Mouse (Mus musculus) heart, embryonic 16.5 days (tissue): Measurements from ENCODE around the gene Tmem176a. TPM values are rescaled to one million over a fixed set of nuclear protein-coding genes. Genes with fewer than 3 reads are reported as not detected.
A peak's percentile ranks its signal among the peaks of the same experiment; 100 is the strongest.
"Not testable (repeated sequence)": the region's sequence is repeated elsewhere in the genome, so short reads cannot be mapped to it uniquely, and the experiment has no call there.

ENCODE experiments used
- ATAC-seq: fragments of 200-750 bp; cut with Nextera tagmentation; replicated peaks from 2 replicates; pipeline ENCODE4 v1.8.0; 2017; ENCODE audit warnings: moderate number of reproducible peaks; ENCODE audit not compliant: insufficient read depth, low FRiP score; ENCODE audit errors: extremely low read depth
- H3K27ac ChIP-seq: fragments of 300-500 bp; sonication (generic); 2 replicates; pipeline ENCODE4 v1.5.1; 2014; ENCODE audit warnings: mild to moderate bottlenecking, low read length, control low read depth, moderate library complexity
- H3K27me3 ChIP-seq: fragments of 300-500 bp; sonication (generic); 2 replicates; pipeline ENCODE4 v1.6.1; 2014; ENCODE audit warnings: low read length, mixed read lengths; ENCODE audit not compliant: control insufficient read depth, insufficient read depth
- H3K36me3 ChIP-seq: fragments of 300-500 bp; sonication (generic); 2 replicates; pipeline ENCODE4 v1.6.1; 2014; ENCODE audit not compliant: control insufficient read depth, insufficient read depth
- H3K4me1 ChIP-seq: fragments of 300-500 bp; sonication (generic); 2 replicates; pipeline ENCODE4 v1.6.1; 2014; ENCODE audit warnings: low read length, mixed read lengths; ENCODE audit not compliant: control insufficient read depth, insufficient read depth
- H3K4me2 ChIP-seq: fragments of 300-500 bp; sonication (generic); 2 replicates; pipeline ENCODE4 v1.6.1; 2014; ENCODE audit warnings: low read depth, mild to moderate bottlenecking, control low read depth, low read length
- H3K4me3 ChIP-seq: fragments of 300-500 bp; sonication (generic); 2 replicates; pipeline ENCODE4 v1.5.1; 2014; ENCODE audit warnings: mild to moderate bottlenecking, control low read depth, low read length
- H3K9ac ChIP-seq: fragments of 300-500 bp; sonication (generic); 2 replicates; pipeline ENCODE4 v1.6.1; 2014; ENCODE audit warnings: low read length, control low read depth
- H3K9me3 ChIP-seq: fragments of 300-500 bp; sonication (generic); replicated peaks from 2 replicates; pipeline ENCODE4 v1.6.1; 2016; ENCODE audit warnings: low read length; ENCODE audit not compliant: control insufficient read depth
- WGBS: fragments of 180-500 bp; shearing (Covaris S2); extraction: QIAGEN DNeasy Blood & Tissue Kit; methylation state at CpG from one replicate; pipeline ENCODE4 v1.1.7; 2014; 5-methylcytosine and 5-hydroxymethylcytosine counted together
- polyA plus RNA-seq: library from polyadenylated mRNA; unstranded; fragments of >200 nt; fragmentation: Nextera tagmentation; extraction: Ambion mirVana; gene quantifications from 2 replicates; pipeline ENCODE4 v1.2.1, GENCODE M21; 2015

Gene Tmem176a
- polyA plus RNA-seq, 1 experiment from 2014 or later, result 78.4 TPM

DNA sequence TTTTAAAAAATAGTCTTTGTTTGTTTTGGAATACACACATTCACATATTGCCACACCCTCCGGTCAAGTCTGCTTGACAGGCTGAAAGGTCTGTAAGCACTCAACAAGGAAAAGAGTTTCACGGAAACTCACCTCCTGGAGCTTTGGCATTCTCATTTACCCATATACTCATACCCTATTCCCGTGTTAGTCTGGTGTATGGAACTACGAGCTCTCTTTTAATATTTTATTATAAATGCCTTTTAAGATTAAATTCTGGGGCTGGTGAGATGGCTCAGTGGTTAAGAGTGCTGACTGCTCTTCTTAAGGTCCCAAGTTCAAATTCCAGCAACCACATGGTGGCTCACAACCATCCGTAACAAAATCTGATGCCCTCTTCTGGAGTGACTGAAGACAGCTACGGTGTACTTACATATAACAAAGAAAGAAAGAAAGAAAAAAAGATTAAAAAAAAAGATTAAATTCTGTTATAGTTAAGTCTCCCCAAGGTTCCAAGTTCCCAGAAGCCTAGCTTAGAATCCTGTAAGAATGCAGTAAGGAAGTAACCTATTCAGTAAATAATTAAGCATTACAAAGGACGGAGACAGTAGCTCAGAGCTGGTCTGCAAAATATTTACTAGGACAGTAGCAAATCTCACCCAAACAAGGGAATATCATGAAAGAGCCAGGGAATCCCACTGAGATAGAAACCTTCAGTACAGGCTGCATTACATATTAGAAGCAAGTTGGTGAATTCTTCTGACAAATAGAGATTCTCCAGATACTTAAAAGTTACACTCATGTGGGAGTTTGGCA lies 18.5 kb upstream of the Tmem176a start:
- not testable (repeated sequence) for H3K4me3 ChIP-seq, H3K4me1 ChIP-seq, ATAC-seq, H3K9ac ChIP-seq, H3K36me3 ChIP-seq, H3K27me3 ChIP-seq, H3K27ac ChIP-seq, H3K9me3 ChIP-seq, H3K4me2 ChIP-seq
- WGBS, result 85% methylated on average over 7 of the region's 7 CpGs

- Histone ChIP-seq H3K4me2 (no peak overlapping the region), H3K9me3 (no peaks in the 10 kb centered on the region), H3K36me3 (no peaks in the 10 kb centered on the region), H3K27me3 (no peaks in the 10 kb centered on the region), H3K4me1 (peaks cover 7% of the 10 kb centered on the region), H3K9ac (no peak overlapping the region), H3K27ac (no peak overlapping the region), H3K4me3 (no peak overlapping the region)
- 59% methylated on average over 7 of the region's 7 CpGs for WGBS
- ATAC-seq, result no peak
Observed at GRCm38 (mm10) chr6:48825016-48825415, 15.7 kb upstream of the Tmem176a start.

DNA sequence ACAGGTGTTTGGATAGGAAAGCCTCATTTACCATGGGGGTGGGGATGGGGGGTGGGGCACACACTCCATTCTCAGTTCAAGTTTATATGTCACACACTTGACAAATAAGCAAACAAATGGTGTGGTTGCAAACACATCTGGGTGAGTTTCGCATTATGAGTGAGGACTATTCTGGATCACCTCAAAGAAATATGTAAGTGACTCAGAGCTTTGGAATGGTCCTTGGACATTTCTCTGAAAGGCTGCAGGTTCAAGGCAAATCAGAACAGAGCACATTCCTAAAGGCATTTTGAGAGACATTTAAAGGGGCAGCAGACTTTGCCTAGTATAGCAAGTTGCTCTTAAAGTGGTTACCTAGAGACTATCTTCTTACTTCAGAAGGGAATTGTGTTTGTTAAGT lies 11.7 kb upstream of the Tmem176a start:
- peaks cover 7% of the 10 kb centered on the region for H3K4me1 ChIP-seq
- no peak overlapping the region for H3K4me2 ChIP-seq
- ATAC-seq, result no peak
- no peak overlapping the region for H3K27ac ChIP-seq
- 43% methylated on average over 1 of the region's 1 CpGs for WGBS
- H3K9ac ChIP-seq, result no peak overlapping the region
- peaks cover 18% of the 10 kb centered on the region for H3K36me3 ChIP-seq
- no peak overlapping the region for H3K4me3 ChIP-seq
- H3K27me3 ChIP-seq, result no peaks in the 10 kb centered on the region
- no peaks in the 10 kb centered on the region for H3K9me3 ChIP-seq

DNA sequence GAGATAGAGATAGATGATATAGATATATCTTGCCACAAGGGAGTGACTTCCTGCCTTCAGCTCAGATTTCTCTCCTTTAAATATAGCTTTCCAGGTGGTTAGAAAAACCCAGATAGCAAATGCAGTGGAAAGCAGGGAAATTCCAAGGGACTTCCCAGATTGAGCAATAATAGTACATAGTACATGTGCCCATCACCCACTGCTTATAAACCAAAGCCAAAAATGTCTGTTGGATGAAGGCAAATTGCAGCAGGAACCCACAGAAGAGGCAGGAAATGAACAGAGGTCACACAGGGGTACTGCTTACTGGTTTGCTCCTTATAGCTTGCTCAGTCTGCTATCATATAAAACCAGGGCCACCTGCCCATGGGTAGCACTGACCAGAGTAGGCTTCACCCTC lies 11.1 kb upstream of the Tmem176a start:
- Histone ChIP-seq H3K36me3 (peaks cover 24% of the 10 kb centered on the region), H3K4me1 (peaks cover 7% of the 10 kb centered on the region), H3K27me3 (no peaks in the 10 kb centered on the region), H3K9me3 (no peaks in the 10 kb centered on the region), H3K4me3 (no peak overlapping the region), H3K4me2 (no peak overlapping the region), H3K9ac (no peak overlapping the region), H3K27ac (no peak overlapping the region)
- no peak for ATAC-seq

DNA sequence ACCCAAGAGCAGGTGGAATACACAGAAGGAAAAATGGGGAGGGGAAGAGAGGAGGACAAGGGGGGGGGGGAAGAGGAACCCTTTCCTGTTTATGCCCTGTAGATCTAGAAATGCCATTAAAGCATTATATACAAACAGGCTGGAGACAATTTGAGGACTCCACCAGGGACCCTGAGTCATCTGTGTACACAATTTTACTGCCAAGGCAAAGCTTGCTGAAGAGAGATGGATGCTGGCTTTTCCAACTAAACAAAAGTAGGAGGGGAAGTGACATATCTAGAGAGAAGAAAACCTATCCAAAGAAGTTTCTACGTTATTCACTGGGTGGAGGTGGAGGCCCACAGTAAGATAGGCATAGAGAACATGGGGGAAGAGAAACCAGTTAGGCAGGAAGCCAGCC lies 10.5 kb upstream of the Tmem176a start:
- no peaks in the 10 kb centered on the region for H3K27me3 ChIP-seq
- ATAC-seq, result no peak
- WGBS, result 27% methylated on average over 1 of the region's 1 CpGs
- 0 out of 2 replicates have a peak overlapping the region, but pooled peaks have one; percentile 3 for H3K27ac ChIP-seq
- no peak overlapping the region for H3K4me2 ChIP-seq
- peaks cover 7% of the 10 kb centered on the region for H3K4me1 ChIP-seq
- H3K9ac ChIP-seq, result no peak overlapping the region
- no peaks in the 10 kb centered on the region for H3K9me3 ChIP-seq
- no peak overlapping the region for H3K4me3 ChIP-seq
- peaks cover 29% of the 10 kb centered on the region for H3K36me3 ChIP-seq

- 85% methylated on average over 5 of the region's 5 CpGs for WGBS
- Histone ChIP-seq H3K4me3 (no peak overlapping the region), H3K27me3 (no peaks in the 10 kb centered on the region), H3K36me3 (peaks cover 32% of the 10 kb centered on the region), H3K9me3 (no peaks in the 10 kb centered on the region), H3K9ac (no peak overlapping the region), H3K27ac (no peak overlapping the region), H3K4me1 (peaks cover 7% of the 10 kb centered on the region), H3K4me2 (no peak overlapping the region)
- ATAC-seq, result no peak
Observed at GRCm38 (mm10) chr6:48831141-48831540, 9.6 kb upstream of the Tmem176a start.

DNA sequence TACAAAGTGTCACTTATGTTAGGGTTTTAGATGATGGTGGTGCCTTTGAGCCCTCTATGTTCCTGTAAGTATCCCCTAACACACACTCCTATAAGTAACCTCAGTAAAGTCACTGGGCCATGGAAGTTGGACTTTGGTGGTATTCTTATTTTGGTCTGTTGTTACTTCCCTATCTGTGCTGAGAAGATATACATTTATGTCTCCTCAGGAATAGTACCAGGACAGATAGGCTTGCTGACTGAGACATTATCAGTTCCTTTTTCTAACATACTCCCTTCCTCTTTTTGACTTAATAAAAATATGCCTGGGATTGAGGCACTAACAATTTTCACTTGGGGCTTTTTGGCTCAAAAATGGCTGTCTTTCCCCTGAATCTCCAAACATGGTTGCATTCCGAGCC lies 8.3 kb upstream of the Tmem176a start:
- peaks cover 7% of the 10 kb centered on the region for H3K4me1 ChIP-seq
- no peak overlapping the region for H3K4me3 ChIP-seq
- no peaks in the 10 kb centered on the region for H3K27me3 ChIP-seq
- 93% methylated on average over 1 of the region's 1 CpGs for WGBS
- no peak overlapping the region for H3K9ac ChIP-seq
- H3K9me3 ChIP-seq, result no peaks in the 10 kb centered on the region
- no peak for ATAC-seq
- H3K36me3 ChIP-seq, result peaks cover 32% of the 10 kb centered on the region
- no peak overlapping the region for H3K4me2 ChIP-seq
- H3K27ac ChIP-seq, result no peak overlapping the region

- Histone ChIP-seq H3K4me3 (no peak overlapping the region), H3K9me3 (no peaks in the 10 kb centered on the region), H3K36me3 (peaks cover 32% of the 10 kb centered on the region), H3K27ac (no peak overlapping the region), H3K9ac (no peak overlapping the region), H3K27me3 (no peaks in the 10 kb centered on the region), H3K4me2 (no peak overlapping the region), H3K4me1 (peaks cover 7% of the 10 kb centered on the region)
- no peak for ATAC-seq
- WGBS, result 88% methylated on average over 4 of the region's 4 CpGs
Observed at GRCm38 (mm10) chr6:48833515-48833914, 7.2 kb upstream of the Tmem176a start.

GRCm38 (mm10) chr6:48835241-48835640 lies 5.5 kb upstream of the Tmem176a start:
- no peak for ATAC-seq
- H3K4me2 ChIP-seq, result no peak overlapping the region
- peaks cover 32% of the 10 kb centered on the region for H3K36me3 ChIP-seq
- WGBS, result 82% methylated on average over 5 of the region's 5 CpGs
- peaks cover 13% of the 10 kb centered on the region for H3K4me1 ChIP-seq
- no peak overlapping the region for H3K9ac ChIP-seq
- H3K4me3 ChIP-seq, result no peak overlapping the region
- H3K27ac ChIP-seq, result no peak overlapping the region
- H3K9me3 ChIP-seq, result no peaks in the 10 kb centered on the region
- H3K27me3 ChIP-seq, result no peaks in the 10 kb centered on the region
